Mouse (Mus musculus) megakaryocyte, adult 5-6 weeks (primary cell): ENCODE results near the gene Upp2. TPM values are rescaled to one million over a fixed set of nuclear protein-coding genes. Genes with fewer than 3 reads are reported as not detected.

Source experiments
- ATAC-seq: 2 replicates; pipeline ENCODE4 v1.8.0; 2016; ENCODE audit warnings: mild to moderate bottlenecking, inconsistent platforms; ENCODE audit not compliant: poor library complexity, severe bottlenecking
- total RNA-seq, 2 experiments: library from RNA; stranded (forward) in 1 of 2; stranded (reverse) in 1 of 2; fragments of 153-499, 151-499 nt in 1 of 2; fragments of 221-1000, 200-1000 nt in 1 of 2; gene quantifications; 2 replicates each; pipeline versions ENCODE4 v1.2.3 to v1.2.4; 2015 to 2017

The Upp2 gene
- total RNA-seq, 2 experiments from 2014 or later, result 0.70 to 1.2 TPM

GRCm38 (mm10) chr2:58550488-58550887, 16.6 kb upstream of the Upp2 start:
- ATAC-seq, result no peak

- ATAC-seq, result no peak
Measured at GRCm38 (mm10) chr2:58551866-58552265, 15.2 kb upstream of the Upp2 start.

GRCm38 (mm10) chr2:58552296-58552695, 14.8 kb upstream of the Upp2 start:
- ATAC-seq, result no peak

GRCm38 (mm10) chr2:58557045-58557845, 9.9 kb upstream of the Upp2 start:
- no peak for ATAC-seq

GRCm38 (mm10) chr2:58562137-58562536, 5.0 kb upstream of the Upp2 start:
- no peak for ATAC-seq

GRCm38 (mm10) chr2:58565267-58565666, 1.8 kb upstream of the Upp2 start:
- ATAC-seq, result no peak

- ATAC-seq, result no peak
Measured at GRCm38 (mm10) chr2:58566049-58566409, 1.1 kb upstream of the Upp2 start.

GRCm38 (mm10) chr2:58566410-58567065, 560 bp upstream of the Upp2 start:
- peak; percentile 47 for ATAC-seq

GRCm38 (mm10) chr2:58567866-58568719, 995 bp downstream of the Upp2 start:
- ATAC-seq, result no peak

- no peak for ATAC-seq
Measured at GRCm38 (mm10) chr2:58568841-58569645, 1.9 kb downstream of the Upp2 start.

GRCm38 (mm10) chr2:58574167-58574566, 7.1 kb downstream of the Upp2 start:
- ATAC-seq, result no peak

- no peak for ATAC-seq
Measured at GRCm38 (mm10) chr2:58586311-58586710, 19.2 kb downstream of the Upp2 start.

GRCm38 (mm10) chr2:58589637-58590036, 22.5 kb downstream of the Upp2 start:
- ATAC-seq, result no peak

- no peak for ATAC-seq
Measured at GRCm38 (mm10) chr2:58590055-58590454, 23.0 kb downstream of the Upp2 start.

- ATAC-seq, result no peak
Measured at GRCm38 (mm10) chr2:58595350-58595749, 28.3 kb downstream of the Upp2 start.

- no peak for ATAC-seq
Measured at GRCm38 (mm10) chr2:58596774-58597342, 29.8 kb downstream of the Upp2 start.

GRCm38 (mm10) chr2:58597556-58597955, 30.5 kb downstream of the Upp2 start:
- no peak for ATAC-seq

GRCm38 (mm10) chr2:58599639-58600038, 32.5 kb downstream of the Upp2 start:
- peak; percentile 62 for ATAC-seq

GRCm38 (mm10) chr2:58601382-58601781, 34.3 kb downstream of the Upp2 start:
- no peak for ATAC-seq

GRCm38 (mm10) chr2:58603379-58603778, 36.3 kb downstream of the Upp2 start:
- ATAC-seq, result no peak
